Mouse (Mus musculus): ENCODE results near the gene Dcaf12. TPM values are rescaled to one million over a fixed set of nuclear protein-coding genes. Genes with fewer than 3 reads are reported as not detected.

Gene Dcaf12
- polyA plus RNA-seq, 1 experiment from 2014 or later = 59.5 TPM

- peaks cover 53% of the 10 kb centered on the region for H3K36me3 ChIP-seq
- DNase-seq (ENCODE audit: low spot score) = no peak
- no peak overlapping the region for H3K4me3 ChIP-seq
- H3K4me1 ChIP-seq = 0 out of 2 replicates have a peak, but pooled peaks cover 2% of the 10 kb centered on the region
- no peaks in the 10 kb centered on the region for H3K9me3 ChIP-seq (replicated peaks)
- H3K27me3 ChIP-seq (ENCODE audit: low read depth, poor library complexity, severe bottlenecking) = no peaks in the 10 kb centered on the region
- no peak overlapping the region for H3K27ac ChIP-seq
- 89% methylated on average over 4 of the region's 4 CpGs for WGBS
These were observed 55.7 kb downstream of the Dcaf12 start for GRCm38 (mm10) chr4:41259019-41259418.

- peaks cover 52% of the 10 kb centered on the region for H3K36me3 ChIP-seq
- H3K27me3 ChIP-seq (ENCODE audit: low read depth, poor library complexity, severe bottlenecking) = no peaks in the 10 kb centered on the region
- WGBS = 100% methylated on average over 1 of the region's 1 CpGs
- H3K27ac ChIP-seq = no peak overlapping the region
- H3K9me3 ChIP-seq (replicated peaks) = no peaks in the 10 kb centered on the region
- 0 out of 2 replicates have a peak, but pooled peaks cover 4% of the 10 kb centered on the region for H3K4me1 ChIP-seq
- DNase-seq (ENCODE audit: low spot score) = no peak
- H3K4me3 ChIP-seq = no peak overlapping the region
These were observed 56.9 kb downstream of the Dcaf12 start for GRCm38 (mm10) chr4:41257752-41258151.

- 94% methylated on average over 12 of the region's 12 CpGs for WGBS
- H3K36me3 ChIP-seq = peaks cover 56% of the 10 kb centered on the region
- no peaks in the 10 kb centered on the region for H3K9me3 ChIP-seq (replicated peaks)
- H3K4me1 ChIP-seq = 0 out of 2 replicates have a peak, but pooled peaks cover 4% of the 10 kb centered on the region
- H3K27me3 ChIP-seq (ENCODE audit: low read depth, poor library complexity, severe bottlenecking) = no peaks in the 10 kb centered on the region
- H3K27ac ChIP-seq = no peak overlapping the region
- H3K4me3 ChIP-seq = no peak overlapping the region
- DNase-seq (ENCODE audit: low spot score) = no peak
These were observed 59.0 kb downstream of the Dcaf12 start for GRCm38 (mm10) chr4:41255564-41256210.

GRCm38 (mm10) chr4:41253756-41254155 is 60.9 kb downstream of the Dcaf12 start:
- H3K9me3 ChIP-seq (replicated peaks) = no peaks in the 10 kb centered on the region
- peaks cover 64% of the 10 kb centered on the region for H3K36me3 ChIP-seq
- no peak overlapping the region for H3K4me3 ChIP-seq
- H3K4me1 ChIP-seq = 0 out of 2 replicates have a peak, but pooled peaks cover 4% of the 10 kb centered on the region
- no peaks in the 10 kb centered on the region for H3K27me3 ChIP-seq (ENCODE audit: low read depth, poor library complexity, severe bottlenecking)
- no peak overlapping the region for H3K27ac ChIP-seq
- WGBS = 58% methylated on average over 2 of the region's 2 CpGs
- DNase-seq (ENCODE audit: low spot score) = no peak

GRCm38 (mm10) chr4:41245408-41245807 is 69.3 kb downstream of the Dcaf12 start:
- DNase-seq (ENCODE audit: low spot score) = no peak
- Histone ChIP-seq H3K27me3 (ENCODE audit: low read depth, poor library complexity, severe bottlenecking) (no peaks in the 10 kb centered on the region), H3K4me3 (no peak overlapping the region), H3K9me3 (replicated peaks) (0 out of 2 replicates have a peak, but pooled peaks cover 2% of the 10 kb centered on the region), H3K36me3 (peaks cover 95% of the 10 kb centered on the region), H3K27ac (no peak overlapping the region), H3K4me1 (no peaks in the 10 kb centered on the region)
- 96% methylated on average over 2 of the region's 2 CpGs for WGBS

Other genes starting within 250 kb of the Dcaf12 start
- gene Aqp3, start 216.7 kb downstream of the Dcaf12 start, polyA plus RNA-seq (2016; fragmentation: Nextera tagmentation; extraction: Ambion mirVana) = 3.9 and 4.4 TPM in 2 replicates
- 39.1 and 39.7 TPM in 2 replicates for gene Nol6, start 190.4 kb downstream of the Dcaf12 start, polyA plus RNA-seq (2016; fragmentation: Nextera tagmentation; extraction: Ambion mirVana)
- gene Ube2r2, start 179.1 kb downstream of the Dcaf12 start, polyA plus RNA-seq (2016; fragmentation: Nextera tagmentation; extraction: Ambion mirVana) = 85.5 and 96.1 TPM in 2 replicates
- 95.6 and 106 TPM in 2 replicates for gene Ubap2, start 39.7 kb downstream of the Dcaf12 start, polyA plus RNA-seq (2016; fragmentation: Nextera tagmentation; extraction: Ambion mirVana)
- gene Ubap1, start 34.1 kb upstream of the Dcaf12 start, polyA plus RNA-seq (2016; fragmentation: Nextera tagmentation; extraction: Ambion mirVana) = 58.6 and 59.4 TPM in 2 replicates
- 14.1 and 14.5 TPM in 2 replicates for gene Kif24, start 150.0 kb upstream of the Dcaf12 start, polyA plus RNA-seq (2016; fragmentation: Nextera tagmentation; extraction: Ambion mirVana)
- 54.3 and 56.9 TPM in 2 replicates for gene Nudt2, start 150.3 kb upstream of the Dcaf12 start, polyA plus RNA-seq (2016; fragmentation: Nextera tagmentation; extraction: Ambion mirVana)
- 3.4 and 5.2 TPM in 2 replicates for gene AI464131, start 188.2 kb upstream of the Dcaf12 start, polyA plus RNA-seq (2016; fragmentation: Nextera tagmentation; extraction: Ambion mirVana)
- gene 1110017D15Rik, start 202.4 kb upstream of the Dcaf12 start, polyA plus RNA-seq (2016; fragmentation: Nextera tagmentation; extraction: Ambion mirVana) = 4.3 and 7.3 TPM in 2 replicates

All from limb, embryonic 10.5 days (tissue).